In genomic region chr2:115854007-115854827, GRCm38 (mm10) we compare ENCODE assay signal across 9 mouse cellular contexts.
DNase-seq lines count a peak whose midpoint lies in the region; ATAC-seq and TF ChIP-seq lines count a peak whose summit lies in the region.
"Had no signal": no experiment of that assay in that cellular context is flagged by ENCODE, and none has a peak within 500 bp of the region (broad histone marks: within the 10 kb centered on the region; RNA-seq: fewer than 3 reads in every experiment).

No protein-coding gene starts in this region.

- TF ChIP-seq CTCF in lung, adult 2 months (IDR thresholded peaks at IDR 0.05; ENCODE audit: insufficient read depth, low read length), result no peak

- H3K9me3 ChIP-seq in lung, embryonic 15.5 days, result no peaks in the 10 kb centered on the region
- no peaks in the 10 kb centered on the region for H3K9me3 ChIP-seq in forebrain, embryonic 13.5 days (replicated peaks)
- no peaks in the 10 kb centered on the region for H3K9me3 ChIP-seq in limb, embryonic 11.5 days (ENCODE audit: control insufficient read depth, low read length)
- no peaks in the 10 kb centered on the region for H3K9me3 ChIP-seq in stomach, embryonic 14.5 days (ENCODE audit: control insufficient read depth, low read depth, low read length)

- no peak for TF ChIP-seq POLR2A in lung, adult 2 months (IDR thresholded peaks at IDR 0.05; ENCODE audit: borderline replicate concordance, extremely low read depth, low read depth, low read length)

- DNase-seq in lung, adult 2 months, result no peak
- DNase-seq in limb, embryonic 11.5 days (ENCODE audit: low spot score), result peak; percentile 57
- no peak for DNase-seq in adrenal gland, adult 18-20 months (ENCODE audit: low spot score in 2 of 2)
- no peak for DNase-seq in left cerebral cortex, postnatal 36 days (ENCODE audit: low spot score in 2 of 2)
- DNase-seq: spleen, adult 18-20 months had no signal

- H3K4me1 ChIP-seq in lung, embryonic 15.5 days, result peaks cover 22% of the 10 kb centered on the region
- H3K4me1 ChIP-seq in lung, adult 2 months (ENCODE audit: control insufficient read depth, insufficient read depth, low read length), result peaks cover 2% of the 10 kb centered on the region; the same call in 1 of the 2 replicates
- peaks cover 55% of the 10 kb centered on the region for H3K4me1 ChIP-seq in forebrain, embryonic 13.5 days
- peaks cover 5% of the 10 kb centered on the region for H3K4me1 ChIP-seq in limb, embryonic 11.5 days (ENCODE audit: control insufficient read depth, insufficient read depth, low read length)
- H3K4me1 ChIP-seq in stomach, embryonic 14.5 days (ENCODE audit: control insufficient read depth, insufficient read depth, low read length), result peaks cover 20% of the 10 kb centered on the region

- H3K4me3 ChIP-seq in lung, embryonic 15.5 days, result no peak overlapping the region
- H3K4me3 ChIP-seq in lung, adult 2 months (replicated peaks; ENCODE audit: extremely low read depth, low read depth, low read length), result no peak overlapping the region
- H3K4me3 ChIP-seq in forebrain, embryonic 13.5 days, result peak overlapping the region; percentile 38
- H3K4me3 ChIP-seq in limb, embryonic 11.5 days (ENCODE audit: low read depth, low read length), result no peak overlapping the region
- H3K4me3 ChIP-seq in stomach, embryonic 14.5 days (ENCODE audit: low read depth, low read length), result peak overlapping the region; percentile 21; the same call in 1 of the 2 replicates

- H3K36me3 ChIP-seq in lung, embryonic 15.5 days, result no peaks in the 10 kb centered on the region
- no peaks in the 10 kb centered on the region for H3K36me3 ChIP-seq in forebrain, embryonic 13.5 days (ENCODE audit: poor library complexity, severe bottlenecking)
- no peaks in the 10 kb centered on the region for H3K36me3 ChIP-seq in limb, embryonic 11.5 days (ENCODE audit: control insufficient read depth, insufficient read depth, low read length)
- H3K36me3 ChIP-seq in stomach, embryonic 14.5 days (ENCODE audit: control insufficient read depth, insufficient read depth, low read length), result no peaks in the 10 kb centered on the region

- no peak for ATAC-seq in lung, embryonic 15.5 days (ENCODE audit: borderline replicate concordance, extremely low read depth, low FRiP score, low TSS enrichment)
- ATAC-seq in forebrain, embryonic 13.5 days, result no peak
- no peak for ATAC-seq in limb, embryonic 11.5 days (ENCODE audit: insufficient number of reproducible peaks, low FRiP score, low TSS enrichment, low read depth)
- no peak for ATAC-seq in stomach, embryonic 14.5 days (ENCODE audit: insufficient number of reproducible peaks, insufficient read depth, low FRiP score, low read depth)

- no peak overlapping the region for H3K27ac ChIP-seq in lung, embryonic 15.5 days
- peak overlapping the region; percentile 84 for H3K27ac ChIP-seq in forebrain, embryonic 13.5 days
- H3K27ac ChIP-seq in limb, embryonic 11.5 days (replicated peaks; ENCODE audit: low read depth, low read length), result no peak overlapping the region
- no peak overlapping the region for H3K27ac ChIP-seq in stomach, embryonic 14.5 days (ENCODE audit: low read length)
- H3K27ac ChIP-seq: macrophage had no signal

- intact Hi-C loops in left cerebral cortex, postnatal 36 days (cut with DNase I), result loop anchor here (2.0 to 10.0 kb wide), 5 partner anchors 211 to 1229 kb away; partner anchors contain the start of gene Meis2

- H3K27me3 ChIP-seq in lung, embryonic 15.5 days, result peaks cover 83% of the 10 kb centered on the region
- peaks cover 37% of the 10 kb centered on the region for H3K27me3 ChIP-seq in forebrain, embryonic 13.5 days
- peaks cover 54% of the 10 kb centered on the region for H3K27me3 ChIP-seq in limb, embryonic 11.5 days (ENCODE audit: control insufficient read depth, insufficient read depth, low read length)
- no peaks in the 10 kb centered on the region for H3K27me3 ChIP-seq in stomach, embryonic 14.5 days (ENCODE audit: control insufficient read depth, insufficient read depth, low read length)

- 17% methylated on average over 14 of the region's 14 CpGs for whole genome bisulfite sequencing in lung, embryonic 15.5 days
- WGBS in lung, adult 2 months, result 39% methylated on average over 14 of the region's 14 CpGs
- 9% methylated on average over 14 of the region's 14 CpGs for WGBS in forebrain, embryonic 13.5 days
- WGBS in limb, embryonic 11.5 days, result 5% methylated on average over 14 of the region's 14 CpGs
- 21% methylated on average over 14 of the region's 14 CpGs for WGBS in stomach, embryonic 14.5 days

- H3K4me2 ChIP-seq in lung, embryonic 15.5 days, result peak overlapping the region; percentile 44; the same call in 1 of the 2 replicates
- H3K4me2 ChIP-seq in forebrain, embryonic 13.5 days, result peak overlapping the region; percentile 71
- no peak overlapping the region; the same call in 1 of the 2 replicates for H3K4me2 ChIP-seq in limb, embryonic 11.5 days (ENCODE audit: low read depth, severe bottlenecking)
- H3K4me2 ChIP-seq in stomach, embryonic 14.5 days (replicated peaks; ENCODE audit: low read depth, low read length), result peak overlapping the region; percentile 50; the same call in 1 of the 2 replicates

- H3K9ac ChIP-seq in lung, embryonic 15.5 days, result no peak overlapping the region
- peak overlapping the region; percentile 70 for H3K9ac ChIP-seq in forebrain, embryonic 13.5 days
- no peak overlapping the region; the same call in 1 of the 2 replicates for H3K9ac ChIP-seq in limb, embryonic 11.5 days (ENCODE audit: low read length)
- H3K9ac ChIP-seq in stomach, embryonic 14.5 days (replicated peaks; ENCODE audit: low read depth, low read length), result no peak overlapping the region; the same call in 1 of the 2 replicates

Comparison
In these comparisons a context has a peak if more than half of its experiments do, and no peak if none do; other contexts are left out.
1. H3K4me3 ChIP-seq: peak in forebrain, embryonic 13.5 days (single experiment) and stomach, embryonic 14.5 days (single experiment); none in lung, embryonic 15.5 days (single experiment), lung, adult 2 months (single experiment) and limb, embryonic 11.5 days (single experiment).